Mouse (Mus musculus) bone marrow, adult 2 months (tissue): Measurements from ENCODE around the gene Pde4d.

ENCODE experiments used
- CTCF ChIP-seq: fragments of 200-500 bp; IDR thresholded peaks from 2 replicates; pipeline ENCODE4 v1.5.1; 2011; ENCODE audit warnings: low read length, control low read depth; ENCODE audit not compliant: control insufficient read depth, insufficient read depth
- POLR2A ChIP-seq: fragments of 200-500 bp; IDR thresholded peaks from 2 replicates; pipeline ENCODE4 v1.6.1; 2011; ENCODE audit warnings: low read depth, mild to moderate bottlenecking, control low read depth, low read length, borderline replicate concordance; ENCODE audit not compliant: control insufficient read depth

DNA sequence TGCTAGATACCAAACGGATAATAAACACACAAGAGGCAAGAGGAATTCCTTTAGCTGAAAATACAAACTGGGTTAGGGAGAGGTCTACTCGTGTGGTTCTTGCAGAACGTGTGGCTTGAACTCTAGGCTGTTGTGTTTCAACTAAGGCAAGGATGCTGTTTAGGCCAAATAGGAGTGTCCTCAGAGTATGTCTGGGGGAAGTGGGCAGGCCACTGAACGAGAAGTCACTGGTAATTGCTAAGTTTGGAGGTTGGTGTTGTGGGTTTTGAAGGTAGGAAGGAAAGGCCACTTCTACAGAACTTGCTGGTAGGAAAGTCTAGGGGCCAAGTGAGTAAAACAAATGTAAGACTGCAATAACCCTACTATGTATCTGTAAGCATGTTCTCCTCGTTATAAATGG is 876.3 kb downstream of the Pde4d start:
- TF ChIP-seq CTCF (no peak), POLR2A (no peak)
